Mouse (Mus musculus) kidney, postnatal 10 days (tissue): Measurements from ENCODE around the gene Abcc6.
A peak's percentile ranks its signal among the peaks of the same experiment; 100 is the strongest.

Experiments used
- DNase-seq: peaks from one replicate; pipeline ENCODE4 v3.0.0; 2021; ENCODE audit warnings: mixed read lengths

Gene Abcc6

DNA sequence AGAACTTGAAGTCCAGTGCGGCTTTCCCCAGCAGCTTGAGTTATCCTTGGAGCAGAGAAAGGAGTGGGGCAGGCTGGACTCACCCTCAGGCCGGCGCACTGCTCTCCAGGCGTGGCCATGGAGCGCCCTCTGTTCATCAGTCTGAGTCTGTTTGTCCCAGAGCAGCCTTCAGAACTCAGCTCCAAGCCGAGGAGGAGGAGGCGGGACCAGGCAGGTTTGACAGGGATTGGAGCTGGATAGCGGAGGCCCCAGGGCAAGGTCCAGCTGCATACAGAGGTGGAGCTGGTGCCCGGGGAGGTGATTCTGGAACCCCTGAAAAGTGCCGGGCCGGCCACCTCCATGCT, at the start of gene Abcc6:
Gene Abcc6, minus strand, starts transcription at position 158 of the 344 bp plus-strand sequence.
- peak; percentile 75 for DNase-seq

DNA sequence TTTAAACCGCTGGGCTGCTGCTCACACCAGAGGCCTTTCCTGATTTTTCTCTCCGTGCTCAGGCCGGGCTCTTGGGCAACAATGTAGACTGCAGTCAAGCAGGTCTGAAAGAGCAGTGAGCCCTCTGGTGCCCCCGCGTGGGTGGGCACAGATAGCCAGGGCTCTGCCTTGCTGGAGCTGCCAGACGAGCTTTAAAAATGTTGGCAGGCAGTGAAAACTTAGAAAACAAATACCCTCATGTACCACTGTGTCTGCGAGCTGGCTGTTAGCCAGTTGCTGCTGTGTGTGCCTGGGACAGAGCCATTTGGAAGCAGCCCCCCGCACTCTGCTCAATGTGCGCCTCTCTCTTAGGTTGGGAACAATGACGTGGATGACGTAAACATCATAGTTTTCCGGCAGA, 47.6 kb upstream of the Abcc6 start:
- no peak for DNase-seq

DNA sequence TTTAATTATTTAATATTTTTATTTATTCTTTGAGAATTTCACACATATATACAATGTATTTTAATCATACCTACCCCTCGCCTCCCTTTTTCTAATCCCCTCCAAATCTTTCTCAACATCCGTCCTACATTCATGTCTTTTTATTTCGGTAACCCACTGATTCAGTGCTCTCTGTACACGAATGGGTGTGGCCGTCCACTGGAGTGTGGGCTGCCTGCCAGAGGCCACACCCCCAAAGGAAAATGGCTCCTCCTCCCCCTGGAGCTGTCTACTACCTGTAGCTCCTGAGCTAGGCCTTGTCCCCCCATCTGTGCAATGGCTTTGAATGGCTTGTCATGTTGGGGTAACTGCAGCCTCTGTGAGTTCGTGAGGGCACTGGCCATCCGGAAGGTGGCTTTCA, 46.7 kb upstream of the Abcc6 start:
- DNase-seq: no peak

DNA sequence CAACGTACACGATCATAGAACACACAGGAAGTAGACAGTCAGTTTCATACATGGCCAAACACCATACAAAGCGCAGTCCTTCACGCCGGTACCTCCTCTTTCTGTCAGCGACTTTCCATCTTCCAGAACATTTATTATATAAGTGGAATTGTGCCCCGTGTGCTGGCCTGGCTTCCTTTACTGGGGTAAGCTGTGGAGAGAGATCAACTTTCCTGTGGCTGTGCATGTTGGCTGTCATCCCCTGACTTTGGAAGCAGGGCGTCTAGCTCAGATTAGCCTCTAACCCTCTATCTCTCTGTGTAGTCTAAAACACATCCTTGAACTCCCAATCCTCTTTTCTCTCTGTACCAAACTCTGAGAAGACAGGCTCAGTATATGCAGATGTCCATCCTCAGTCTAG, 38.7 kb upstream of the Abcc6 start:
- DNase-seq: no peak

DNA sequence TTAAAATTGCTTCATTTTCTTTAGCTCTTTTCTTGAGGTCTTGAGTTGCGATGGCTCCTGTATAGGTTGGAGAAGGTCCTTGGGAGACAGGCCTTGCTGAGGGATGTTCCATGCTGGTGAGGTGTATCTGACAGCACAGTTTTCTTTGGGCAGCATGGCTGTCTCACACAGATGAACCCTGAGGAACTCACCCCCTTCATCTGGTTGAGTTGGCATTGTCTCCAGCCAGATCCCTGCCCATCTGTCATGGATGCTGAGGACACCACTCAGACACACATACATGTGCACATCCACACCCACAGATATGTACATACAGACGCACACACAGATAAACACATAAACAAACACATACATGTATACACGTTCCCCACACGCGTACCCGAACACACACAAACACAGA, 33.2 kb upstream of the Abcc6 start:
- DNase-seq: no peak

DNA sequence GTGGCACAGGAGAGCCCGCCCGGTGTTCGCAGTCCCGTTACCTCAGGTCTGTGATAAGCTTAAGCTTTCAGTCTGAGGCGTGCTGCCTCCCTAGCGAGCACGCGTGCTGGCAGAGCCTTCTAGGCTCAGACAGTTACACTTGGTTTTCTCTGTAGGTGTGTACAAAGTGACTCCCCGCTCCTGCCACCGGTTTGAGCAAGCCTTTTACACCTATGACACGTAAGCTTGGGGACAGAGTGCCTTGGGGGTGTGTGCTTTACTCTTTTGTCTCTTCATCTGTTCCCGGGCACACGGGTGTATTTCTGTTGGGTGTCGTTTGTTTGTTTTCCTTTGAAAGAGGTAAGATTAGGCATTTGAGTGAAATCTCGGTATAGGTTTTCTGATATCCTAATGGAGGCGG, 31.5 kb upstream of the Abcc6 start:
- DNase-seq: no peak

DNA sequence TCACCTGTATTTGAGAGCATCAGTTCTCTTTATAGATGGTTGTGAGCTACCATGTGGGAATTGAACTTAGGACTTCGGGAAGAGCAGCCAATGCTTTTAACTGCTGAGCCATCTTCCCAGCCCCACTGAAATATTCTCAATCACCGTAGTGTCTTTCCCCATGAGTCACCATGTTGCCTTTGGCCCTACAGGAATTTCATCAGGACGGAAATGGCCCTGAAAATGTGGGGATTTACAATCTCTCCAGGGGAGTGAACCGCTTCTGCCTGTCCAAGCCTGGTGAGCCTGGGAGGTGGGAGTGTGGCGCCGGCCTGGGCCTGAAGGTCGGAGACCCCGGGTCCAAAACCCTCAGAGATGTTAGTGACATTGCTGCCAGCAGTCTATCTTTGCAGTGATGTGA, 30.6 kb upstream of the Abcc6 start:
- no peak for DNase-seq

DNA sequence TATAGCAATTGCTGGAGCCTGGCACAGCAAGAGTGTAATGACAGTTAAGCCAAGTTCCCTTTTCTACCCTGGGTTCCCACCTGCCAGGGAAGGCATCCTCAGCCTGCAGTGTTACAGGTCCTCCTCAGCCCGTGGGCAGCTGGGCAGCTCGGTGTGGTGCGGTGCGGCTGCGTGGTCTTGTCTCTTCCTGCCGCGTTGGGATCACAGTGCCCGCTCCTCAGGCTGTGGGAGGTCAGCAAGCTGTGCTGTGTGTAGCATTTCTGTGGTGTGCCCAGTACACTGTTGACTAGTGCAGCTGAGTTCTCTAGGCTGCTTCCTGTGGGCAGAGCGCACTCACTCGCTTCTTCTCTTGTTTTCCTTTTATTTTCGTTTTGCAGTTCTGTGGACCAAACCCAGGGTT, 28.8 kb upstream of the Abcc6 start:
- no peak for DNase-seq

DNA sequence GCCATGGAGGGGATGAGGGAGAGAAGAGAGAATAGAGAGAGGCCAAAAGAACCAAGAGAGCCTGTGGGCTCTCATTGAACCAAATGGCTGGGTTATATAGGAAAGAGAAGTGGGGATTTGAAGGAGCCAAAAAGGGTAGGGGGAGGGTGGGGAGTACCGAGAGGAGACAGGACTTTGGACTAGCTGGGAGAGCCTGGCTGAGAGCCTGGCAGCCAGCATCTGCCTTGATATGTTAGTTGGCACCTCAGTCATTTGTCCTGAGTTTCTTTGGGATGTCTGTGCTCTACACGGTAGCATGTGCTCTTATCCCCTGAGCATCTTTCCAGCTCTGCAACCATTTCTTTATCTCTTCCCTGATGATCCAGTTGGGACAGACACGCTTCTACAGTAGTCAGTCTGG, 23.5 kb upstream of the Abcc6 start:
- DNase-seq: no peak

DNA sequence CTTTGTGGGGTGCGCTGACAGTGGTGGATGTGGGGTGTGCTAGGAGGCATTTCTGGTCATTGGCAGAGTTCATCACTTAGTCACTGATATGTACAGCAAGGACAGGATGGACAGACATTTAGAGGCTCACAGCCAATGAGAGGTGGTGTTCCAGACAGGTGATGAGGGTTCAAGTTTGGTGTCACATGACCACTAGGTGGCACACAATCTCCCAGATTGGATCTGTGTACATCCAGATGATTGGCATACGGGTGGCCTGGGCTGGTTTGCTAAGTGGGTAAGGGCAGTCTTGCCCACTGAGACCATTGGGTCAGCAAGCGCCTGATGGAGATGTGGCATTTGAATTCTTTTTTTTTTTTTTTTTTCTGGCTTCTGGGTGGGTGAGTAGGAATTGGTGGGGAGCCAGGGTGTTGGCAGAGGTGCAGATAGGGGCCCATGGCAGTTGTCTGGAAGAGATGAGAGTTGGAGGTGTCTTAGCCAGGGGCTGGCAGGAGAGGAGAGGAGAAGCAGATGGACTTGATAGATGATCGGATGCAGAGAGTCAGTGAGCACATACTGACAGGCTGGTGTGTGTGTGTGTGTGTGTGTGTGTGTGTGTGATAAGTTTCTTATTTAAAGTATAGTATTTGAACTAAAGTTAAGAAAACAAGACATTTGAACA, 22.2 kb upstream of the Abcc6 start:
- peak; percentile 21 for DNase-seq

DNA sequence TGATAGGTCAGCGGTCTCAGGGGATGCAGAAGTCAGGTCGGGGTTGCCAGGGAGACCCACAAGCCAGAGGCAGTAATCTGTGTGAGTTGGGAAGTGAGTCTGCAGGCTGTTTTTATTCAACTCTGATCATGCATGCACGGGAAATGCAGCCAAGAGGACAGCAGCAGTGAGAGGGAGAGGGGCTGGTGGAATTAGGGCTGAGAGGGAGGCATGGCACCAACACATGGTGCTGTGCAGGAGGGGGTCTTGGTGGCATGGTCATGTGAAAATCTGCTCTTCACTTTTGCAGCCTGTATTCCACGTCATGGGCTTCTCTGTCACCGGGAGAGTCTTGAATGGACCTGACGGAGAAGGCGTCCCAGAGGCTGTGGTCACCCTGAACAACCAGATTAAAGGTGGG, 19.9 kb upstream of the Abcc6 start:
- no peak for DNase-seq

DNA sequence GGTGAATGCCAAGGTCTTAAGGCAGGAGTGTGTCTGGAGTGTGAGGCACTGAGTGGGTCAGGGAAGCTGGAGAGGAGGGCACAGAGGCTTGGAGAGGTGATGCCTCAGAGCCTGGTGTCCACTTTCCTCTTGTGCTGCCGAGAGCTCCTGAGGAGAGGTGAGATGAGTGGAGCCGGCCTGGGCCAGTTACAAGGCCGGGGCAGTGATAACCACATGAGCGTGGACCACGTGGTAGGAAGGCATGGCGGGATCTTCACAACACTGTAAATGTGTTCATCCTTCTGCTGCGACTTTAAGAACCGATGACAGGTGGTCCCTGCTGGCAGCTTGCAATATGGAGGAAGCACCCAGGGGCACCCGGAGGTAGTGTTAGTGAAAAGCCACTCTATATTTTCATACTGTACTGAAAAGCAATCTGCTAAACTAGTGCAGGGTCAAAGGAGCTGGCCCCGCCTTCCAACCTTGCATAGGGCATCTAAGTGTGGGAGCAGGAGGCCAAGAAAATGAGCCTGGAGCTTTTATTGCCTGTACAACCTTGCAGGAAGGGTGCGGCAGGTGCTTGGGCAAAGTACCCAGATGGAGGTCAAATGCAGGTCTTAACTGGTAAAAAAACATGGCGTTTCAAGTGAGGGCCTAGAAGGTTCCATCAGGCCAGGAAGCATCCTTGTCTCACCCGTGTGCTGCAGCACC, 17.9 kb upstream of the Abcc6 start:
- DNase-seq: no peak

DNA sequence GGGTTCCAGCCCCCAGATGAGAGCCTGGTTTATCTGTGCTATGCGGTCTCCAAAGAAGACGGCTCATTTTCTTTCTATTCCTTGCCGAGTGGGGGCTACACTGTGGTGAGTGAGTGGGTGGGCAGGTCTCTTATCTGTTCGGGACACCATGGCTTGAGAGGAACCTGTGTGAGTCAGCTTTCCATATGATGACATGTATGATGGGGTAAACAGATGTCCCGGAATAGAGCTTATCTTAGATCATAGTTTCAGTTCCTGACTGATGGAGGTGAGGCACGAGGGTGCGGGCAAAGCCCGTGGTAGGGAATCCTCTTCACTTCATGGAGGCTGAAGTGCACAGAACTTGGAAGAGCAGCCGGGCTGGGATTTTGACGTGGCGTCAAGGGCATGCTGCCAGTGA, 15.8 kb upstream of the Abcc6 start:
- no peak for DNase-seq

DNA sequence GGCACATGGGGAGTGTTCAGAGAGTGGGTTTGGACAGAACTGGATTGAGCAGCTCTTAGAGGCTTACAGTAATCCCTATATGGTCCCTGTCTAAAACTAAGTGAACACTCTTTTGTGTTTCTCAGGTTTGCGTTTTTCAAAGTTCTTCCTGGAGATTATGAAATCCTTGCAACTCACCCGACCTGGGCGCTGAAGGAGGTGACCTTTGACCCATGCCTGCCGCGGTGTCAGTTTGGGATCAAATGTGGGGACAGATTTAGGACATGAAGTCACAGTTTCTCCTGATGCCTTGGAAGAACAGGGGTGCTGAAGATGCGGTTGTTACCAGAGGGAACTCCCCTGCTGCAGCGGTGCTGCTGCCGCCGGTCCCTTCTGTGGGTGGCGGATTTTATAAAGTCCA, 14.0 kb upstream of the Abcc6 start:
- DNase-seq: no peak

DNA sequence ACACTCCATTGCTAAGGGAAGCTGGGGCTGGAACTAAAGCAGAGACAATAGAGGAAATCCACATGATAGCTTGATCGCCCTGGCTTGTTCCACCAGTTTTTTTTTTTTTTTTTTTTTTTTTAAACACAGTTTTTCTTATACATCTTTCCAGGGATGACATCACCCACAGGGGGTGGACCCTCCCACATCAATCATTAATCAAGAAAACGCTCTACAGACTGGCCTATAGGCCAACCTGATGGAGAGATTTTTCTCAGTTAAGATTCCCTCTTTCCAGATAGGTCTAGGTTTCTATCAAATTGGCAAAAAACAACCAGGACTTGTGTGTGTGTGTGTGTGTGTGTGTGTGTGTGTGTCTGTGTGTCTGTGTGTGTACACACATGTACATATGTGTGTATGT, 9.8 kb upstream of the Abcc6 start:
- no peak for DNase-seq

DNA sequence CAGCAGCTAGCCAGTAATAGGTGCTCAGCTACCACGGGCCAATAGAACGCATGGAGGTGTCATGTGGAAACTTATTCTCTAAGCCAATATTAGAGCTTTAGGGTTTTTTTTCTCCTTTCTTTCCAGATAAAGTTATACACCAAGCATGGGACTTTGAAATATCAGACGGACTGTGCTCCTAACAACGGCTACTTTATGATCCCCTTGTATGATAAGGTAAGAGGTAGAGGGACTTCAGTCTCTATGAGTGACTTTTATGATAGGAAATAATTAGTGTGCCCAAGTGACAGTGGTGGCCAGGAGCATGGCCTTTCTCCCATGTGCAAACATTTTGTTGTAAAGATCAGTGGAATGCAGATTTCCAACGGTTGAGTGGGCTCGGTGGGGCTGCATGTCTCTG, 7.3 kb upstream of the Abcc6 start:
- no peak for DNase-seq

DNA sequence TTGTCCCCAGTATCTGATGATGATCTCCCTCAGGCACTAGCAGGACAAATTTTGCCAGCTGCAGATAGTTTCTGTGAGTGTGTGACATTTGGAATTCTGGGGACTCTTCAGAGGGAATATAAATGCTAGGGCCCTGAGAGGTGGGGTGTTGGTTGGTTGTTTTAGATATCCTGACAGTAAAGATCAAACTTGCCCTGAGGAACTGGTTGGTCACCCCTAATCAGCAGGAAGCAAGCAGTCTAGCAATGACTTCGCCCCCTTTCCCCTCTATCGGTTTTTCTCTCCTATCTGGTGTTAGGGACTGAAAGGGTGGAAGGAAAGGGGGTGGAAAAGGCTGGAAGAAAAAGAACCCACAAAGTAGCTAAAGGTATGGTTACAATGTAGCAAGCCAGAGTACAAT, 5.4 kb upstream of the Abcc6 start:
- DNase-seq: no peak

DNA sequence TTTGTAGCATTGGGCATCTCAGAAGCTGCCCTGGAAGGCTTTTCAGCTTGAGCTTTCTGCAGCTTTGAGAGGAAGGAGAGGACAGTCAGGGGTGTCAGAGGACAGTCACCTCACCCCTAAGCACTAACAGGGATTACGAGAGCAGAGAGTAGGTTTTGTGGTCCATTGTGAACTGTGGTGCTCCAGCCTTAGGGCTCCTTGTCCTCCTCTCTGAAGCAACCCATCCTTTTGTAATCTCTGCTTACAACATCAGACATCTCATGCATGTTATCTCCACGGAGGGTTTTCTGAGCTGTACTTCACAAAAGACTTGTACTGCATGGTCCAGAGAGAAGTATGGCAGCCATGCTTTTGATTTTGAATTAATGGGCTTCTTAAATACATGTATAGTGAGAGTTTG, 4.9 kb upstream of the Abcc6 start:
- no peak for DNase-seq

DNA sequence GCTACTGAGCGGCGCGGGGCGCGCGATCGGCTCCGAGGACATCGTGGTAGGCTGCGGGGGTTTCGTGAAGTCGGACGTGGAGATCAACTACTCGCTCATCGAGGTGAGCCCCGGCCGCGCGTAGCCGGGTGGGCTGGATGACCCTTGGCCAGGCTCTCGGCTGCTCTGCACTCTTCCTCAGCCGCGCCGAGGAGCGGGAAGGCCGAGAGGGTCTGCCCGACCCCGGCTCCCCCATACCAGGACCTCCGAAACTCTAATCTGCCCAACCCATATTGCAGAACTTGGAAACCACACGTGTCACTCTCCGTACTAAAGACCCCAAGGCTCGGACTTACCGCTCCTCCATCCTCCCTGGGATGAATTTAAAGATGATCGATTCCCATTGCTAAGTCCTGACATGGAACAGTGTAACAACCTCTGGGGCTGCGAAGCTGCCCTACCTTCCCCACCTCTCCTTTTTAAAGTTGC, 3.8 kb upstream of the Abcc6 start:
- no peak for DNase-seq

DNA sequence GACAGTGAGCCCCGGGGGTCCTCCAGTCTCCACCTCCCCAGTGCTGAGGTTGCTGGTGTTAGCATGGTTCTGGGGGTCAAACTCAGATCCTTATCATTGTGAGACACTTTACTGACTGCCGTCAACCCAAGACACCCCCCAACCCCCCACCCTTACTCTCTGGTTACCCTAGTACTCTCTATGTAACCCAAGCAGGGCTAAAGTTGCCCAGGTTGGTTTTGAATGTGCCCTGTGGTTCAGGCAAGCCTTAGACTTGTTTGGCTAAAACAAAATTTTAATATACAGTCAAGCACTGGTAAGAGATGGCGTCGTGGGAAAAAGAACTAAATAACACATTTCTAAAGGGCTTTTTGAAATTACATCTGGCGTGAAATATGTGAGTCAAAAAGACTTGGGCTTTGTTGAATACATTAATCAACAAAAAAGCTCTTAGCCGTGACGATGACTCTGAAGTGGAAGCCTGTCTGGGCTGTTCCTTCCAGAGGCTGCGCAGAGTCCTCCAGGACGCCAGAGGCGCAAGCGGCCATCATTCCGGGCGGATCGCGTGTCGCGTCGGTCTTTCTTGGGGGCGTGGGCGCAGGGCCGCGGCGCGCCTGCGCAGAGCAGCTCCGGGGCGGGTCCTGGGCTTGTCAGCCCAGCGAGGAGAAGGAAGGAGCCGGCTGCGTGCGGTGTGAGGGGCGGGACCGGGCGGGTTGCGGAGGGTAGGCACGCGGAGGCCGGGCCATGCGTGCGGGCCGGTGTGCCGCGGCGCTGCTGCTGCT, 3.2 kb upstream of the Abcc6 start, which contains the start of gene Nomo1:
Gene Nomo1, plus strand, starts transcription at position 590 of the 761 bp plus-strand sequence.
- peak; percentile 98 for DNase-seq

DNA sequence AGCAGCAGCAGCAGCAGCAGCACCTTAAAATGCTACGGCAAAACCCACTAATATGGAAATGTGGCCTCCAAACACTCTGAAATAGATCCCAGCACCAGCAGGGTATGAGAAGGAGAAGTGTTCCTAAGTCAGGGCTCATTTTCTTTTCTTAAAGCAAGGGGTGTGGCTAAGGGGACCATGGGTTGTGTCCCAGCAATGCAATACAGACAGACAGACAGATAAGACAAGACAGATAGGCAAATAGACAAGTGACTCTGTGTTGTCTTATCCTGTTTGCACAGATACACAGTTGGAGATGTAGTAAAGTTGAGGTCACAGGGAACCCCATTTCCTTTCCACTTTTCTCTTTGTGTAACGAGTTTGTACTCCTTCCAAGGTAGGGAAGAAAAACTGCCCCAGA, 973 bp upstream of the Abcc6 start:
- no peak for DNase-seq

DNA sequence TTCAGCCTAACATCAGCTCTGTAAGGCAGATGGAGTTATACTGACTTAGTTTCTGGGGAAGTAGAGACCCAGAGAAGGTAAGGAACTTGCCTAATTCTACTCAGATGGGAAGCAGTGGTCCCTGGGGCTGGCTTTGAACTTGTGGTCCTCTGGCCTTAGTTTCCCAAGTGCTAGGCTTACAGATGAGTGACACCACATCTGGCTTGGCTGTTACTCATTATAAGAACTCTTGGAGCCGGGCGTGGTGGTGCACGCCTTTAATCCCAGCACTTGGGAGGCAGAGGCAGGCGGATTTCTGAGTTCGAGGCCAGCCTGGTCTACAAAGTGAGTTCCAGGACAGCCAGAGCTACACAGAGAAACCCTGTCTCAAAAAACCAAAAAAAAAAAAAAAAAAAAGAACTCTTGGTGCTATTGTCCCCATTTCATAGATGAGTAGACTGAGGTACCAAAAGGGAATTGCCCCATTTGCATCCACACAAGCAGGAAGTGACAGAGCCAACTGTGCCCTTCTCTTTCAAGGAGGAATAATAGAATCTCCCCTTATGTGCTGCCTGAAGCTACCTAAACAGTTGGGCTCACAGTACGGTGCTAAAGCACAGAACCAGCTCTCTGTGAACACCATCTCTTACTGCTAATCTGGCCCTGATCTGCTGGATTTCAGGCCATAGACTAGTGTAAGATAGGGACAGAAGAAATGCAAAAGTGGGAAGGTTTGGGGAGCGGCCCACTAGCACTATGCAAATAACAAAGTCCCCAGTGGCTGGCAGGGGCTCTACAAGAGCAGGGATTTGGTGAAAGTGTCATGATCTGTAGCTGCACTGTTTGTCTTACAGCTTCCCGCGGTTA, 580 bp downstream of the Abcc6 start:
- no peak for DNase-seq

DNA sequence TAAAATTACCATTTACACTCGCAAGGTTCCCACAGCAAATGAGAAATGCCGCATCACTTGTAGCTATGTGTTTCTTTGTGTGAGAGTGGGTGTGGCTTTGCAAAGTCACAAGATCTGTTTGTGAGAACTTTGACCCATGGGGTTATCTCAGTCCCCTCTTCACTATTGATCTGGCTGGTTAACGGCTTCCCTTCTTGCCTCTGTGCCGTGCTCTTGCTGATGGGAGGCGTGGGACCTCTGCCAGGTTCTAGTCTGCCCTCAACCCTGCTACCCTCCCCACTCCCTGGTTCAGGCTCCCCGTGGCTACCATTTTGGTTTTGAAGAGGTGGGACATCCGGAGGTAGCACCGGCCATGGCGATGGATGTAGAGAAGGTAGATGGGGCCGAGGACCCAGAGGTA, 1.4 kb downstream of the Abcc6 start:
- DNase-seq: no peak
